Mouse (Mus musculus) left cerebral cortex, adult 11 months (tissue): ENCODE measurements around the gene Tfap2a.
A peak's percentile ranks its signal among the peaks of the same experiment; 100 is the strongest.

Experiments used
- DNase-seq: peaks from one replicate; pipeline ENCODE4 v3.0.0; 2022; ENCODE audit warnings: low spot score

Tfap2a gene

GRCm38 (mm10) chr13:40734316-40734965 is 3.7 kb downstream of the Tfap2a start:
- no peak for DNase-seq

DNA sequence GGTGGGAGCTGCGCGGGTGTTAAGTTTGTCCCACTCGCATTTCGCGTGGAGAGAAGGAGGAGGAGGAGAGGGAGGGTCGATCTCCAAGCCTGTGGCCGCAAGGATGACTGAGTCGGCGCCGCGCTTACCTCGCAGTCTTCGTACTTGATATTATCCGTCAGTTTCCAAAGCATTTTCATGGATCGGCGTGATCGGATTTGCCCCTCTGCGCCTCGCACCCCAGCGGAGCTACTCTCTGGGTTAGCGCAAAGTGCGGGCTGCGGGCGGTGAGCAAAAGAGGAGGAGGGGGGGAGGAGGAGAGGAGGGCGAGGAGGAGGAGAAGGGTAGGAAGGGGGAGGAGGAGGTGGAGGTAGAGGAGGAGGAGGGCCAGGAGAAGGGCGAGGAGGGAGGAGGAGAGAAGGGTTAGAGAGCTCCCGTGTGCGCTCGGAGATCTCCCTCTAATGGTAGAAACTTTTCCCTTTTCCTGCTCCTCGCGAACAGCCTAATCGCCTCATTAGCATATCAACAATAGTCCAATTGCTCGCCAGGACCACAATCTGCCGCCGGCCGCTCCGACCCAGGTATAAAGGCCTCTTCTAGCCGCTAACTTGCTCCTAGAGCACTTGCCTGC is 4.5 kb downstream of the Tfap2a start:
- DNase-seq: no peak

DNA sequence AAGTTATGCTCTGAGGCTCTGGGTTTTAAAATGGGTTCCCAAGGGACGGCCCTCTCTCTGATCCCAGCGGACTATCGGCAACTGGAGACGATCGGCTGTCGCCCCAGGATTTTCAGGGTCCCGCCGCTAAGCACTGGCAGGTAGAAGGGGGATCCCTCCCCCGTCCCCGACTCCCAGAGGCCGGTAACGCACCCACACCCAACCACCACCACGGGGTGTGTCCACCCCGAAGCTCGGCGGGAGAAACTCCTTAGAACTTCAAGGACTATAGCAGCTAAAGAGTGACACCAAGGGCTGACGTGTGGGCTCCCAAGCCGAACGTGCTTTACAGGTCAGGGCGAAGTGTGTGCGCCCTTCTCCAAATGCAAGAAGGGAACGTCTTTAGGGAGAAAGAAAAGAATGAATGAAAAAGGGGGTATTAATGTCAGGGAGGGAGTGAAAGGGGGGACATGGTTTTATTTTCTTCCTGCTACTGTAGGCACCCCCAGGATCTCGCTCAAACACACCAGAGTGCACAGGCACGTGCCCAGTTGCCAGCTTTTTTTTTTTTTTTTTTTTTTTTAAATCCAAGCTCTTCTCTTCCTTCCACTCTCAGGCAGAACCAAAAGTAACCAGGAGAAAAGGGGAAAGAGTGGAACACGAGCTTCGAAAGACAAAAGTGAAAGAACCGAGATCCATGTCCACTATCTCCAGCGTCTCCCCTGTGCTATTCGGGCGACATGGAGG is 5.2 kb downstream of the Tfap2a start:
- no peak for DNase-seq

DNA sequence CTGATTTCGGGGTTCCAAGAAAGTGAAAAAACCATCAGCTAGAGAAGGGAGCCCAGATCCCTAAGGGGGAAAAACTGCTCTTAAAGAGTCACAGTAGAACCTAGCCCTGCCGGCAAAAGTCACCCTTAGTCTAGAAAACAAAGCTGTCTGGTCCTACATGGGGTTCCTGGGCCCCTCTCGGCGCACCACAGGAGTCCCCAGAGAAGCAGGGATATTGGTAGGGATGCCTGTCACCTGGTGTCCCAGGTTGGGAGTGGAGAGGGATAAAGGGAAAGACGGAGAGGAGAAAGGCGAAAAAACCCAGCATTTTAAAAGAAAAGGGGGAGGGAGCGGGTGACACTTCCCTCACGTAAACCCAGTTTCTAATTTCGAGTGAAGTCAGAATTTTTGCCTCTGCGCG is 6.1 kb downstream of the Tfap2a start:
- DNase-seq: no peak

GRCm38 (mm10) chr13:40731179-40731841 is 6.9 kb downstream of the Tfap2a start:
- DNase-seq: no peak

GRCm38 (mm10) chr13:40730651-40731178 is 7.5 kb downstream of the Tfap2a start:
- no peak for DNase-seq

- DNase-seq: no peak
Measured at GRCm38 (mm10) chr13:40729592-40730431, 8.4 kb downstream of the Tfap2a start.

GRCm38 (mm10) chr13:40729037-40729436 is 9.1 kb downstream of the Tfap2a start:
- DNase-seq: no peak

GRCm38 (mm10) chr13:40728626-40728990 is 9.6 kb downstream of the Tfap2a start:
- DNase-seq: no peak

GRCm38 (mm10) chr13:40727731-40728625 is 10.2 kb downstream of the Tfap2a start:
- DNase-seq: no peak

GRCm38 (mm10) chr13:40725924-40726323 is 12.3 kb downstream of the Tfap2a start:
- DNase-seq: no peak

DNA sequence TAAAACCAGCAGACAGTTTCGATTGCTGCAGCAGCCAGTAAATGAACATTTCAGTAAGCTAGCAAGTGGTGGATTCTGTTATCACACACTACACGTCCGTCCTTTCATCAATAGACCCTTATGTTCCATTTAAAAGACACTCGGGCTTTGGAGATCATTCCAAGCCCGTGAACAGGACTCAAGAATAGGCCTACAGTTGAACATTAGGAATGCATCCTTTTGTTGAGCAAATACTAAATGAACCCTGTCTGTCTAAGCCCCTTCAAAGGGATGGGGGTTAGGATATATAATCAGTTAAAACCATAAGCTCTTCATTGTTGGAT is 14.6 kb downstream of the Tfap2a start:
- DNase-seq: no peak

- peak; percentile 40 for DNase-seq
Measured at GRCm38 (mm10) chr13:40722741-40723597, 15.2 kb downstream of the Tfap2a start.

GRCm38 (mm10) chr13:40719741-40720082 is 18.5 kb downstream of the Tfap2a start:
- DNase-seq: no peak

DNA sequence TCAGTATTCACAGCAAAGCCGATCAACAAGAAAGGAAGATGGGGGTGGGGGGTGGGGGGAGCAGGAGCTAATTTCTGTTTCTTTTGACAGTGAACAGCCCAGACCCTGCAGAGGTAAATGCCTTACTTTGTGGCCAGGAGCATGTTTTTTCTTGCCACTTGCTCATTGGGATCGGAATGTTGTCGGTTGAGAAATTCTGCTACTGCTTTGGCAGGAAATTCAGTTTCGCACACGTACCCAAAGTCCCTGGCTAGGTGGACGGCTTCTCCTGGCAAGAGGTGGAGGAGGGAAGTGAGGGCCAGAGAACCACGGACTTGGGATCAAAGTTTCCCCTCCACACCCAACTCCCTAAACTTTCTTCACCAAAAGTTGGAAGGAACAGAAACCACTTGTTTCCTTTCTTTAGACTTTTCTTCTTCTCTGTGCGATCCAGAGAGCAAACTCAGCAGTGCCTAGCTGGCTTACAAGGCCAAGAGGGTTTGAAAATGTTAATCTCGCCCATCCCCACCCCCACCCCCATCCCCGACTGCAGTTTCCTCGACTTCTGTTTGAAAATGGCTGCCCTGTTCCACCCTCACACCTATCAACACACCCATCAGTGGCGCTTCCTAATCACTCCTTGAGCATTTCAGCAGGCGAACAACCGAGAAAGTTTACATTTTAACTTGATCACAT is 19.0 kb downstream of the Tfap2a start:
- no peak for DNase-seq

DNA sequence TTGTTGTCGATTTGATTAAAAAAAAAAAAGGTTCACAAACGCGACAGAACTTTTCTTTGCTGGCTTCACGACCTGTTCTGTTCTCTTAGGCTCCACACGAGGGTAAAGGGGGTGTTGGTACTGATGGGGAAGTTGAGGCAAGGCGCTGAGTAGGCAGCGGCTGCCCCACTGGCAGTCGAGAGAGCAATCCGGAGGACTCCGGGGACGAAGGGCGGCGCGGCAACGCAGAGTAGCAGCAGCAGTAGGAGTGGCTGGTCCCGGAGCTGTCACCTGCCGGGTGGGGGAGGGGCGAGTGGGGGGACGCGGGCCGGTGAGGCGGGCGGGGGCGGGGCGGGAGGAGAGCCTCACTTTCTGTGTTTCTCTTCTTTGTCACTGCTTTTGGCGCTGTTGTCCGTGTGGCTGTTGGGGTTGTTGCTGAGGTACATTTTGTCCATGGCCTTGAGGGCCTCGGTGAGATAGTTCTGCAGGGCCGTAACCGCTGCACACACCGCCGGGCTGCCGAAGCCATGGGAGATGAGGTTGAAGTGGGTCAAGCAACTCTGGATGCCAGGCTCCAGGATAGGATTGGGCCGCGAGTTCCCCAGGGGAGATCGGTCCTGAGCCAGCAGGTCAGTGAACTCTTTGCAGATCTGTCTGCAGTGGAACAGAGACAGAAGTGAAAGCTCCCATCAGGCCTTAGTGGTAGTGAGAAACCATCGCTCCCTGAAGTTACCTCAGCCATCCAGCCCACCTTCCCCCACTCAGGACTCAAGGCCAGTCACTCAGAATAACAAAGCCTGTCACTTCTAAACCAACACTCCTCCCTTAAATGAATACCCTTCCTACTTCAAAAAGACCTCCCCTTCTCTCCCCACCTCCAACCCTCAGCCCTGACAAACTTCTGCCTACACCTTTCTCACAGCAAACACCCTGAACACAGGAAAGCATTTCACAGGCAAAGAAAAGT is 21.1 kb downstream of the Tfap2a start:
- no peak for DNase-seq

GRCm38 (mm10) chr13:40714531-40714930 is 23.6 kb downstream of the Tfap2a start:
- DNase-seq: no peak

GRCm38 (mm10) chr13:40713681-40714080 is 24.5 kb downstream of the Tfap2a start:
- no peak for DNase-seq
